Mouse (Mus musculus) neural tube, embryonic 14.5 days (tissue): Measurements from ENCODE around the gene Nsf. TPM values are rescaled to one million over a fixed set of nuclear protein-coding genes. Genes with fewer than 3 reads are reported as not detected.
A peak's percentile ranks its signal among the peaks of the same experiment; 100 is the strongest.

Source experiments
- ATAC-seq: fragments of 200-750 bp; cut with Nextera tagmentation; 2 replicates; pipeline ENCODE4 v1.8.0; 2017; ENCODE audit warnings: low read depth, mild to moderate bottlenecking, moderate TSS enrichment, moderate library complexity
- H3K27ac ChIP-seq: fragments of 300-500 bp; sonication (generic); 2 replicates; pipeline ENCODE4 v1.5.1; 2014; ENCODE audit warnings: low read depth, mild to moderate bottlenecking, control low read depth, low read length, moderate library complexity, mixed read lengths
- H3K27me3 ChIP-seq: fragments of 300-500 bp; sonication (generic); 2 replicates; pipeline ENCODE4 v1.6.1; 2014; ENCODE audit warnings: low read length; ENCODE audit not compliant: control insufficient read depth, insufficient read depth
- H3K36me3 ChIP-seq: fragments of 300-500 bp; sonication (generic); 2 replicates; pipeline ENCODE4 v1.6.1; 2014; ENCODE audit warnings: low read length, mixed read lengths; ENCODE audit not compliant: control insufficient read depth, insufficient read depth
- H3K4me1 ChIP-seq: fragments of 300-500 bp; sonication (generic); 2 replicates; pipeline ENCODE4 v1.6.1; 2014; ENCODE audit warnings: low read length; ENCODE audit not compliant: control insufficient read depth, insufficient read depth
- H3K4me2 ChIP-seq: fragments of 300-500 bp; sonication (generic); 2 replicates; pipeline ENCODE4 v1.6.1; 2014; ENCODE audit warnings: mild to moderate bottlenecking, low read depth, low read length, control low read depth
- H3K4me3 ChIP-seq: fragments of 300-500 bp; sonication (generic); 2 replicates; pipeline ENCODE4 v1.5.1; 2014; ENCODE audit warnings: low read depth, low read length, control low read depth, mixed read lengths
- H3K9ac ChIP-seq: fragments of 300-500 bp; sonication (generic); replicated peaks from 2 replicates; pipeline ENCODE4 v1.6.1; 2014; ENCODE audit warnings: low read depth, mild to moderate bottlenecking, control low read depth, low read length, mixed read lengths
- H3K9me3 ChIP-seq: fragments of 300-500 bp; sonication (generic); 2 replicates; pipeline ENCODE4 v1.6.1; 2016; ENCODE audit warnings: low read length; ENCODE audit not compliant: control insufficient read depth
- WGBS: fragments of 180-500 bp; shearing (Covaris S2); extraction: QIAGEN DNeasy Blood & Tissue Kit; methylation state at CpG from one replicate; pipeline ENCODE4 v1.1.7; 2014; 5-methylcytosine and 5-hydroxymethylcytosine counted together
- polyA plus RNA-seq: library from polyadenylated mRNA; unstranded; fragments of >200 nt; fragmentation: Nextera tagmentation; extraction: Ambion mirVana; gene quantifications from 2 replicates; pipeline ENCODE4 v1.2.1, GENCODE M21; 2014

The Nsf gene
- polyA plus RNA-seq, 1 experiment from 2014 or later, result 217 TPM

- no peak overlapping the region for H3K4me3 ChIP-seq
- ATAC-seq, result no peak
- H3K27me3 ChIP-seq, result no peaks in the 10 kb centered on the region
- no peaks in the 10 kb centered on the region for H3K9me3 ChIP-seq
- WGBS, result 48% methylated on average over 16 of the region's 16 CpGs
- no peak overlapping the region for H3K4me2 ChIP-seq
- no peak overlapping the region for H3K27ac ChIP-seq
- peaks cover 2% of the 10 kb centered on the region; the same call in 1 of the 2 replicates for H3K36me3 ChIP-seq
- no peak overlapping the region for H3K9ac ChIP-seq
- 0 out of 2 replicates have a peak, but pooled peaks cover 4% of the 10 kb centered on the region for H3K4me1 ChIP-seq
These were observed 101.1 kb downstream of the Nsf start for GRCm38 (mm10) chr11:103852590-103853283.

DNA sequence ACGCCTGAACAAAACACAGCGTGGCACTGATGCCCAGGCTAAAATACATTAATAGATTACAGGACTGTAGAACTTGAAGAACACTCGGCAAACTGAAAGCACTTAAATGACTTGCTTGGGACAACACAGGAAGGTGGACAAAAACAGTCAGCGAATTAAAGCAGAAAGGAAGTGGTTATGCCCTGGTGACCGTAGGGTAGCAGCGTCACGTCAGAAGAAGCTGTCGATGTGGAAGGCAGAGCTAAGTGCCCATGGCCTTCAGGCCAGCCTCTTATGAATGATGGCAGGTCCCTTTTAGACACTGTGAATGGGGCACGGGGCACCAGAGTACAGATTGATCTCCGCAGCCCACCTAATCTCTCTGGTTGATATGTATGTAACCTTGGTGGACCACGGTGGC lies 105.6 kb downstream of the Nsf start:
- WGBS, result 95% methylated on average over 11 of the region's 11 CpGs
- no peaks in the 10 kb centered on the region for H3K4me1 ChIP-seq

DNA sequence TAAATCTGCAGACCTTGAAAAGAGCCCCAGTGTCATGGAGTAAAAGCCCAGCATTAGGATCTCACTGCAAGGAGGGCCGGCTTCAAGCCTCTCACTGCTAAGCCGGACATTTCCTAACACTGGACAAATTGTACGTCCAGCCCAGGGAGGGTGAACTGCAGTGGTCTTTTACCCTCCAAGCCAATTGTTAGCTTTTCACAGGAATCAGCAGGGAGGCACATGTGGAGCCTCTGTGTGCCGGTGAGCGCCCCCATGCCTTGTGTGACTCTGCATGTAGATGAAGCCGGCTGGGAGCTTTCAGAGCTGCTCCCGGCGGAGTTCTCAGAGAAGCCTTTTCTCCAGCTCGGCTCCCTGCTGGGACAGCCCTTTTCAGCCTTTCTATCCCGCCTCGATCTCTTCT lies 113.0 kb downstream of the Nsf start:
- Histone ChIP-seq H3K4me1 (peaks cover 12% of the 10 kb centered on the region), H3K27me3 (no peaks in the 10 kb centered on the region), H3K27ac (peak overlapping the region; percentile 44; the same call in 1 of the 2 replicates), H3K4me2 (peak overlapping the region; percentile 30; the same call in 1 of the 2 replicates), H3K9me3 (no peaks in the 10 kb centered on the region), H3K9ac (0 out of 2 replicates have a peak overlapping the region, but pooled peaks have one; percentile 2), H3K4me3 (no peak overlapping the region), H3K36me3 (no peaks in the 10 kb centered on the region)
- peak; percentile 70 for ATAC-seq
- WGBS, result 1% methylated on average over 11 of the region's 11 CpGs

More for the DNA sequence above, 105.6 kb downstream of the Nsf start:
- Histone ChIP-seq H3K4me2 (no peak overlapping the region), H3K27me3 (no peaks in the 10 kb centered on the region), H3K36me3 (no peaks in the 10 kb centered on the region), H3K9ac (no peak overlapping the region), H3K4me3 (no peak overlapping the region), H3K27ac (no peak overlapping the region), H3K9me3 (no peaks in the 10 kb centered on the region)
- ATAC-seq, result no peak

DNA sequence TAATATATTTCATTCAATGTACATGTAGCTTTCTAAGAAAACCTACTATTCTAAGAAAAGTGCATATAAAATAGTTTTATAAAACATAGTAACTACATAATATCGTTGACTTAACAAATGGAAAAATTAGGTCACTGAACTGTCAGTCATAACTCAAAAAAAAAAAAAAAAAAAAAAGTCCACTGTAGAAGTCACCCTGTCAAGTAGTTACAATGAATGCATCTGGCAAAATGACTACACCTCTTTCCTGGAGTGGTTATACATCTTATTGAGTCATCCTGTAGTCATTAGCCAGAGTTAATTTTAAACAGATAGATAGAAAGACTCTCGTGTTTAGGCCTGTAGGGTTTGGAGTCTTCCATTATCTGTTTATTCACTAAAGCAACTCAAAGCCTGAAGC lies 114.9 kb downstream of the Nsf start:
- 80% methylated on average over 2 of the region's 2 CpGs for WGBS

DNA sequence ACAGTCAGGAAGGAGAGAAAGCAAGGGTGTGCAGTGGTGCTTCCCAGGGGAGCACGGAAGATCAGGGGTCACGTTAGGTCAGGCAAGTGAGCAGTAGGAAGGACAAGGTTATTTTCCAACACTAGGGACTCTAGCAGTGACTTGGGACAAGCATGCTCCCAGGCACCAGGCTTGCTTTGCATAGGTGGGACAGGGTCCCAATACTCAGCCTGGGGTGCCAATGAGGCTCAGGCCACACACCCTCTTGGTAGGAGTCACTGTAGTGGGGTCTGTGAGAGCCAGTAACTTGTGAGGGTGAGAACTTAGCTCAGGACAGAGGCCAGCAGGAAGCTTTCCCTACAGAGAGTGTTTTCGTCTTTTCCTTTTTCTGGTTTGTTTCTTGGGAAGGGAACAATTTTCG lies 121.5 kb downstream of the Nsf start:
- Histone ChIP-seq H3K36me3 (no peaks in the 10 kb centered on the region), H3K4me2 (no peak overlapping the region), H3K9me3 (no peaks in the 10 kb centered on the region), H3K27ac (no peak overlapping the region), H3K4me1 (no peaks in the 10 kb centered on the region), H3K4me3 (no peak overlapping the region), H3K9ac (no peak overlapping the region), H3K27me3 (no peaks in the 10 kb centered on the region)
- 91% methylated on average over 4 of the region's 4 CpGs for WGBS
- ATAC-seq, result no peak

More for the DNA sequence above, 114.9 kb downstream of the Nsf start:
- Histone ChIP-seq H3K4me1 (peaks cover 12% of the 10 kb centered on the region), H3K4me2 (no peak overlapping the region), H3K27me3 (no peaks in the 10 kb centered on the region), H3K9ac (no peak overlapping the region), H3K9me3 (no peaks in the 10 kb centered on the region), H3K4me3 (no peak overlapping the region), H3K27ac (no peak overlapping the region), H3K36me3 (no peaks in the 10 kb centered on the region)
- no peak for ATAC-seq

DNA sequence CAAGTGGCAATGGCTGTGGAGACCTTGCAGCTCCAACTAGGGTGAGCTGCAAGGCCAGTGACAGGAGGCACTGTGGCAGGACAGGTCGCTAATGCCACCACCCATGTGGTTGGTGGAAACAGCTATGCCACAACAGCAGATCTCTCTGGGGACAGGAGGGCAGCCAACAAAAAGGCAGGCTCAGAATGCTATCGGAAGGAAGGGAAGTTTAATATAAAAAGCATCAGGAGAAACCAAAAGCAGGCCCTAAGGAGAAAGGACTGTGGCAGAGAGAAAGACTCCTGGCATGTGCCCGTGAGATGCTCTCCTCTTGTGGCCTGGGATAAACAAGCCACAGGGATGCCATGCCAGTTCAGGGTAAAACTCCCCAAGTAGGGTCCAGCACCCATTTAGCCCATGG lies 122.1 kb downstream of the Nsf start:
- Histone ChIP-seq H3K4me2 (no peak overlapping the region), H3K4me3 (no peak overlapping the region), H3K9ac (no peak overlapping the region), H3K9me3 (no peaks in the 10 kb centered on the region), H3K27me3 (no peaks in the 10 kb centered on the region), H3K4me1 (no peaks in the 10 kb centered on the region), H3K36me3 (no peaks in the 10 kb centered on the region), H3K27ac (no peak overlapping the region)
- ATAC-seq, result no peak
- WGBS, result 95% methylated on average over 3 of the region's 3 CpGs

DNA sequence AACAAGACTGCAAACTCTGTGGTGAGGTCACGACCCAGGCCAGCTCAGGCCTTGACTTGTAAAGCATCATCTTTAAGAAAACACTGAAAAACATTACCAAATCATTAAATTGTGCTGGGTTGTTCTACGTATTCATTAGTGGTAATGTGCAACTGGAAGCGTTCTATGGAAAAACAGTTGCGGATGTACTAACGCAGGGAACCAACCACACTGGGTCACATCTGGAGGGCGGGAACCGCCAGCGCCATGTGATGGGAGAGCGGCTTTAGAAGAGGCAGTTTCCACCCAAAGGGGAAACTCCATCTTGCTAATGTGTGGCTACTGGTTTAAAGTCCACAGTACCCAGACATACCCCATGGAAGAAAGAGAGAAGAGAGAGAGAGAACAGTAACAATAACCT lies 123.4 kb downstream of the Nsf start:
- Histone ChIP-seq H3K9ac (no peak overlapping the region), H3K4me1 (no peaks in the 10 kb centered on the region), H3K27ac (no peak overlapping the region), H3K4me3 (no peak overlapping the region), H3K4me2 (no peak overlapping the region), H3K9me3 (no peaks in the 10 kb centered on the region), H3K36me3 (no peaks in the 10 kb centered on the region), H3K27me3 (no peaks in the 10 kb centered on the region)
- WGBS, result 92% methylated on average over 9 of the region's 9 CpGs
- ATAC-seq, result no peak

GRCm38 (mm10) chr11:103829956-103830355 lies 123.9 kb downstream of the Nsf start:
- H3K4me1 ChIP-seq, result no peaks in the 10 kb centered on the region
- no peak overlapping the region for H3K4me2 ChIP-seq
- no peak overlapping the region for H3K4me3 ChIP-seq
- no peaks in the 10 kb centered on the region for H3K27me3 ChIP-seq
- no peak overlapping the region for H3K9ac ChIP-seq
- H3K36me3 ChIP-seq, result 0 out of 2 replicates have a peak, but pooled peaks cover 1% of the 10 kb centered on the region
- no peaks in the 10 kb centered on the region for H3K9me3 ChIP-seq
- 65% methylated on average over 4 of the region's 4 CpGs for WGBS
- no peak for ATAC-seq
- no peak overlapping the region for H3K27ac ChIP-seq

DNA sequence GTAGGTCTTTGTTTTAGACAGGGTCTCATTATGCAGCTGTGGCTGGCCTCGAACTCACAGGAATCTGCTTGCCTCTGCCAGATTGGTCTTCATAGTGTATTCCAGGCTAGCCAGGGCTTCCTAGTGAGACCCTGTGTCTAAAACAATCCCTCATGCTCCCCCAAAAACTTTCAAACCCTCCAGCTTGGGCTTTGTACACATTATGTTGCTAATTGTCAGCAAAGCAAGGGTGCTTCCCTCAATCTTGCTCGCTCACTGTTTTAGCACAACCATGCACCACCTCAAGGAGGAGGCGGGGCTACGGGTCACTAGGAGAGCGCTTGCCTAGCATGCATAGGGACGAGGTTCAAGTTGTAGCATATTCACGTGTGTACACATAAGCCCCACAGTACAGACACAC lies 125.0 kb downstream of the Nsf start:
- H3K9ac ChIP-seq, result no peak overlapping the region
- ATAC-seq, result no peak
- H3K4me3 ChIP-seq, result no peak overlapping the region
- H3K27me3 ChIP-seq, result no peaks in the 10 kb centered on the region
- WGBS, result 83% methylated on average over 7 of the region's 7 CpGs
- H3K4me1 ChIP-seq, result no peaks in the 10 kb centered on the region
- peaks cover 12% of the 10 kb centered on the region for H3K36me3 ChIP-seq
- H3K4me2 ChIP-seq, result no peak overlapping the region
- no peaks in the 10 kb centered on the region for H3K9me3 ChIP-seq
- no peak overlapping the region for H3K27ac ChIP-seq
